Mouse (Mus musculus): ENCODE results near the gene Chp2.
"Not testable (repeated sequence)": the region's sequence is repeated elsewhere in the genome, so short reads cannot be mapped to it uniquely, and the experiment has no call there.

Gene Chp2

DNA sequence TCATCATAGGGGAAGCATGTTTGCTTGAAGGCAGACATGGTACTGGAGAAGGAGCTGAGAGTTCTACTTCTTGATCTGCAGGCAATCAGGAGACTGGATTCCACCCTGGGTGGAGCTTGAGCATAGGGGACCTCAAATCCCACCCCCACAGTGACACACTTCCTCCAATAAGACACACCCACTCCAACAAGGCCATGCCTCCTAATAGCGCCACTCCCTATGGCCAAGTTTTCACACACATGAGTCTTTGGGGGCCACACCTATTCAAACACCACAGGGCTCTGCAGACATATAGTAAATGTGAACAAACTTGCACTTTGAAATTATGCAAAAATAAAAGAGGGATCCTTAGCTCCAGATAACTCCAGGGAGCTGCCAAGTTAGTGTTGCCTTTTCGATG, 19.6 kb downstream of the Chp2 start:
- in situ Hi-C loops (cut with MboI; ENCODE audit: low pct_unique_long_range_greater_than_20kb in 1 of 2, low sequenced_read_pairs in 2 of 2, unreplicated experiment in 1 of 2), result no loop called here

DNA sequence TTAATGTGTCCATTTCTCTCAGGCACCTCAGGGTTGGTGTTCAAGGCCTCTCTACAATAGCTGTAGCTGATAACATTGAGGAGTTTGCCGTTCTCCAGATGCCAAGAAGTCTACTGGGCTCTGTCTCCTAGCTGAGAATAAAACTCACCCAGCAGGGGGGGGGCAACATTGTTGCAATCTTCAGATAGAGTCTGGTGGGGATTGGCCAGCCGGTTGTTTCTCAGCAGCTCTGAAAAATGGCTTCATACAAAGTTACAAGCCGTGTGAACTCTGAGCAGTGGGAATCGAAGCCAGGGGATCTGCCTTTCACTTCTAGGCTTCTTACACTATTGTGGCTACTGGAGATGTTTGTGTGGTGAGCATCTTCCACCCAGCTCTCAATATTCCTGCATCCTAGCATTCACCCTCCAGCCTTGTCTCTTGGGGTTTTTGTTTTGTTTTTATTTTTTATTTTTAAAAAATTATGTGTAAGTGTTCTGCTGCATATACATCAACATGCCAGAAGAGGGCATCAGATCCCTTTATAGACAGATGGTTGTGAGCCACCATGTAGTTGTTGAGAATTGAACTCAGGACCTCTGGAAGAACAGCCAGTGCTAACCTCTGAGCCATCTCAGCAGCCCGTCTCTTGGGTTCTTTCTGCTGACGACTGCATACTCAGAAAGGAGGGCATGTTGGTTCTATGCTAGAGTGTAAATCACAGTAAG, 21.3 kb downstream of the Chp2 start:
- in situ Hi-C loops (cut with MboI; ENCODE audit: low pct_unique_long_range_greater_than_20kb in 1 of 2, low sequenced_read_pairs in 2 of 2, unreplicated experiment in 1 of 2), result no loop called here

DNA sequence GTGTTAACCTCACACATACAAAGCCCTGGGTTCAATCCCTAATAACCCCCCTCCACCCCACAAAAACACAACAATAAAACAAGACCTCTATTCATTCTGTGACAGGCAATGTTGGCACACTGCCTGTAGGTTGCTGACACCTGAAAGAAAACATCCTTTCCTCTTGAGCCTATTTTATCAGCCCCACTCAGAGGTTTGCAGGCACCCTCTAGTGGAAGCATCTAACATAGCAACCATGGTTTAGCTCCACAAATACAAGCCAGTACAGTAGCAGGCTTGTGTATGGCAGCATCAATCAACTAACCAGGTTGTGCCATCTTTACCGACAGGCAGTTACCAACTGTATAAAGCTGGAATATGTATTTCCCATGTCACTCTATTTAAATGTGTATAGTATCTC, 23.0 kb downstream of the Chp2 start:
- in situ Hi-C loops (cut with MboI; ENCODE audit: low pct_unique_long_range_greater_than_20kb in 1 of 2, low sequenced_read_pairs in 2 of 2, unreplicated experiment in 1 of 2), result no loop called here

DNA sequence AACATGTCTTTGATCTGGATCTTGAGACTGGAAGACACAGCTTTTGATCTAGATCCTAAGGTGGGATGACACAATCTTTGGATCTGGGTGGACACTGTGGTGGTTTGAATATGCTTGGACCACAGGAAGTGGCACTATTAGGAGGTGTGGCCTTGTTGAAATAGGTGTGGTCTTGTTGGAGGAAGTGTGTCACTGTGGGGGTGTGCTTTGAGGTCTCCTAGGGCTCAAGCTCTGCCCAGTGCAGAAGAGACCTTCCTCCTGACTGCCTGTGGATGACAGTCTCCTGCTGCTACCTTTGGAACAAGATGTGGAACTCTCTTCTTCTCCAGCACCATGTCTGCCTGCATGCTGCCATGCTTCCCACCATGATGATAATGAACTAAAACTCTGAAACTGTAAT, 23.4 kb downstream of the Chp2 start:
- in situ Hi-C loops (cut with MboI; ENCODE audit: low pct_unique_long_range_greater_than_20kb in 1 of 2, low sequenced_read_pairs in 2 of 2, unreplicated experiment in 1 of 2), result not testable (repeated sequence)

DNA sequence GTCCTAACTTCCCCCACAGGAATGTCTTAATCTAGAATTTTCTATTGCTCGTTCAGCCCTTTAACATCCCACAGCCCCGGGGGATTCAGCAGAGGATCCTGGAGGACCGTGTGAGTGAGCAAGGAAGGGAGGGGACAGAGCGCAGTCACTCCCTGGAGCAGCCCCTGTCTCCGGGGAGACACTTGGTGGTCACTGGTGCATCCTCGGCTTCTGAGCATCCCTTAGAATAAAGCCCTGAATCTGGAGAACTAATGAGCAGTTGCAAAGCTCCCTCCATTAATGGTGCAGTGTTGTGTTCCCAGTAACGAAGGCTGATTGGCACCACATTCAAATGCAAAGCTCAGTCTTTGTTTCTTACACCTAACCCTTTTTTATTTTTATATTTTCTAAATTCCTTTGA, 24.9 kb downstream of the Chp2 start:
- in situ Hi-C loops (cut with MboI; ENCODE audit: low pct_unique_long_range_greater_than_20kb in 1 of 2, low sequenced_read_pairs in 2 of 2, unreplicated experiment in 1 of 2), result no loop called here

DNA sequence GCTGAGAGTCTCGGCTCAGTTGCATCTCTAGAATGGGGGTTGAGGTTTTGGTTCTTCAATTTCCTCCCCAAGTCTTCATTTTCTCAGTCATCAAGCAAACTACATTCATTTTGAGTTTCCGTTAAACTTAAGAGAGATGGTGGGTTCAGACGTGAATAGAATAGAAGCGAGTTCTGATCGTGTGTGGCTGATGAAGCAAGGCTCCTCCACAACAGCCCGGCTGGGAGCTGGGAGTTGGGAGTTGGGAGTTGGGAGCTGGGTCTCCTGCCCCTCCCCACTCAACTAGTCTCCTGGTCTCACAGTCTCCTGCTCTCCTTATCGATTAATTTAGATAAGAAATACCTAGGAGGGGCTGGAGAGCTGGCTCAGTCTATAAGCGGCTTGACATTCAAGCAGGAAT, 25.3 kb downstream of the Chp2 start:
- in situ Hi-C loops (cut with MboI; ENCODE audit: low pct_unique_long_range_greater_than_20kb in 1 of 2, low sequenced_read_pairs in 2 of 2, unreplicated experiment in 1 of 2), result no loop called here

DNA sequence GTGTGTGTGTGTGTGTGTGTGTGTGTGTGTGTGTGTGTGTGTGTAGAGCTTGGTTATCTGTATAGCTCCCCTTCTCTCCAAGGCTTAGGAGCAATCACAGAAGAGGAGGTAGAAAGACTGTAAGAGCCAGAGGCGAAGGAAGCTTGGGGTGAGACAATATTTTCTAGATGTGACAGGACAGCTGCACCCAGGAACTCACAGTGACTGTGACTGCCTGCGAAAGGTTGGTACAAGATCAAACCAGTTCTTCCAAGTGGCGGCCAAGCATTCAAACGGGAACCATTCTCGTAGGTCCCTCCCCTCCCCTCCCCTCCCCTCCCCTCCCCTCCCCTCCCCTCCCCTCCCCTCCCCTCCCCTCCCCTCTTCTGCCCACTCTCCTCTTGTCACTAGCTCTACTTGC, 26.7 kb downstream of the Chp2 start:
- in situ Hi-C loops (cut with MboI; ENCODE audit: low pct_unique_long_range_greater_than_20kb in 1 of 2, low sequenced_read_pairs in 2 of 2, unreplicated experiment in 1 of 2), result loop anchor here (5.0 kb wide), 1 partner anchor 216 kb away; no protein-coding TSS in a partner anchor

DNA sequence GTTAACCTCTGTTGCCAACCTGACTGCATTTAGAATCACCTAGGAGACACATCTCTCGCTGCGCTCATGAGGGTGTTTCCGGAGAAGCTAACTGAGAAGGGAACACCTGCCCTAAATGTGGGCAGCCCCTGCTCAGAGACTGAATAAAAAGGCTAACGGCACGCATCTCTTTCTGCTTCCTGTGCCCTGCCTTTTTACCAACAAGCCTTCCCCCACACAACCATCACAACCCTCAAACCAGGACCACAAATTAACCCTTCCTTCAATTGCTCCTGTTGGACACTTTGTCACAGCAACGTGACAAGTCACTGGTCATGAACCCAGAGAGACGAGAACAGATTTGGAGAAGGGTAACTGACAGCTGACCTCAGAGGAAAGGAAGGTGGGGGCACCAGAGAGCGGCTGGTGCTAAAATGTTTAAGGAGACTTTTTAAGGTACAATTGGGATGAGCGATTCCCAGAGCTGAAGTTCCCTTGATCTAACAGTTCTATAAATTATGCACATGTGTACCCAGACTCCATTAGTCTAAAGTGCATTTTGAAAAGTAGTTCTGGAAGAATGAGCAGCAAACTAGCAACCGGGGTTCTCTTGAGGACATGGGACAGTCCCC, 28.1 kb downstream of the Chp2 start:
- in situ Hi-C loops (cut with MboI; ENCODE audit: low pct_unique_long_range_greater_than_20kb in 1 of 2, low sequenced_read_pairs in 2 of 2, unreplicated experiment in 1 of 2), result loop anchor here (5.0 kb wide), 1 partner anchor 215 kb away; no protein-coding TSS in a partner anchor

DNA sequence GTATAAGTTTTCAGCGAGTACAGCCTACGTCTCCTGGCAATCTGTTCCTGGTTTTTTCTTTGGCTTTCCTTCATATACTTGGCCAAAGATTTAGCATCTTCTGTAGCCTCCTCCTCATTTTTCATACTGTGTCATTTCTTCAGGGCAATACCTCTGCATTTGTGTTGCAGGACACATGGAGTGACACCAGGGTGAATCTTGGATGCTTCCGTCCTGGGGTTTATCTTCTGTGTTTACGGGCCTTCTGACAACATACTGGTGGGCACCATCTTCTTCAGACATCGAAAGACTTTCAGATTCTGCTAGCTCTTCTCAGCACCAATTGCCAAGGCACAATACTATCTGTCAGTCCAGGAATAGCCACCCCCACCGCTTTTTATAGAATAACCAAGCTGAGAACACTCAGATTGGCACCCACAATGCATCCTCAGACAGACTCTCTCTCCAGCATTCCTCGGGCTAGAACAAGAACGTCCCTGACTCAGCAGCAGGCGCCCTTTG, 30.1 kb downstream of the Chp2 start:
- in situ Hi-C loops (cut with MboI; ENCODE audit: low pct_unique_long_range_greater_than_20kb in 1 of 2, low sequenced_read_pairs in 2 of 2, unreplicated experiment in 1 of 2), result loop anchor here (5.0 kb wide), 1 partner anchor 213 kb away; no protein-coding TSS in a partner anchor

DNA sequence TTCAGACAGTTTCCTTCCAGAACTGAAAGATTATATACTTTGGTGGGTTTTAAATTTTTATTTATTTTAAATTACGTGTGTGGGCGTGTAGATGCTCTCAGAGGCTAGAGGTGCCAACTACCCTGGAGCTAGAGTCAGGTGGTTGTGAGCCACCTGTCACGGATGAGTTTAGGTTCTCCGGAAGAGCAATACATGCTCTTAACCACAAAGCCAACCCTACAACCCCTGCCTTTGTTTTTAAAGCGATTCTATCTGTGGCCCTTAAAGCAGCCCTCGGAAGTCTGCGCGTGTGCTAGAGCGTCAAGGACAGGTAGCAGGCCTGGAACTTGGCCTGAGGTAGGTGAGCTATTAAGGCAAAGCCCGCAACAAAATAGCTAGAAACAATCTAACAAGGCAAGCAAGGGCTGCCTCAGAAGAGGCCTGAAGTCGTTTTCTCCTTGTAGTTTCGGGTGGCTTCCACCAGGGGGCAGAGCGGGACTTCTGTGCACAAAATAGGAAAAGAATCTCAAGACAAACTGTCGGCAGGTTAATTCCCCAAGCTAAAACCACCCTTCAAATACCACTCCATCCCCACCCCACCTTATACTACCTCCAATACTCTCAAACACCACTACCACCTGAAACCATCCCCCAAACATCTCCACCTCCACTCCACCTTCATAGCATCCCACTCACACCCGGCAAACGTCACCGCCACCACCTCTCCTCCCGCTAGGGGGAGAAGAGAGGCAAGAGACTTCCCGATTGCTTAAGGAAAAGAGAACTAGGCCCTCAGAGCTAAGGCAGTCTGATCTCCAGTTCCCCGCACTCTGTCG, 32.1 kb downstream of the Chp2 start:
- in situ Hi-C loops (cut with MboI; ENCODE audit: low pct_unique_long_range_greater_than_20kb in 1 of 2, low sequenced_read_pairs in 2 of 2, unreplicated experiment in 1 of 2), result loop anchor here in 1 of 2 experiments (25.0 kb wide), 1 partner anchor 686 kb away; no protein-coding TSS in a partner anchor

DNA sequence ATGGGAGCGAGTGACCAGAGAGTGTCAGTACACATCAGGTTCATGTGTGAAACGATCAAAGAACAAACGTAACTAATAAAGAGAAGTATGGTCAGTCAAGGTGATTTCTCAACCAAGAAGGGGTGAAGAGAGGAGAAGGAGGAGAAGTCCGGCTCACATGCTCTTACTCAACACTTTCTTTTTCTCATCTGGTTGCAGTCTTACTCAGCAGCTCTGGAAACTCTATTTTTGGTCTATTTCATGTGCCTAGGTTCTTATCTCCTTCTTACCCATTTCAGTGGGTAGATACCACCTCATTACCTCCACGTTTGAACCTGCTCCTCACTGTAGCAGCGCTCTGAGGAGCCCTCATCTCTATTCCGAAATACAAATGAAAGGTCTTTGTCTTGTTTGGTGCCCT, 37.4 kb downstream of the Chp2 start:
- in situ Hi-C loops (cut with MboI; ENCODE audit: low pct_unique_long_range_greater_than_20kb in 1 of 2, low sequenced_read_pairs in 2 of 2, unreplicated experiment in 1 of 2), result loop anchor here in 1 of 2 experiments (25.0 kb wide), 1 partner anchor 681 kb away; no protein-coding TSS in a partner anchor

DNA sequence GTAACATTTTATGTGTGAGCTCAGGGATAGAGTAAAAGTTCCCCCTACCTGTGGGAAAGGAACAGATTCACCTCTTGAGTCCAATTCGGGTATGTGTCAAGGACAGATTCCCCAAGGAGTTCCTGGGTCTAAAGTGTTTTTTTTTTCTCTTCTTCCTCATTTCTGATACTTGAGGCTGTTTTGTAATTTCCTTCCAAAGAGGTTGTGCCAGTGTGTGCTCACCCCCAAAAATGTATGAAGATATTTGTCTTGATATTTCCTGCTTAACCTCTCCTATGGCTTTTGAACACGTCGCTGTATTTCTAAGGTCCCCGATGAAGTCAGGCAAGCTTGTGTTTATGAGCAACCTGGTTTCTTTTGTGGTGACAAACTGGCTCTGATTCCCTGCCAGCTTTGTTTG, 39.2 kb downstream of the Chp2 start:
- in situ Hi-C loops (cut with MboI; ENCODE audit: low pct_unique_long_range_greater_than_20kb in 1 of 2, low sequenced_read_pairs in 2 of 2, unreplicated experiment in 1 of 2), result loop anchor here in 1 of 2 experiments (25.0 kb wide), 1 partner anchor 679 kb away; no protein-coding TSS in a partner anchor

DNA sequence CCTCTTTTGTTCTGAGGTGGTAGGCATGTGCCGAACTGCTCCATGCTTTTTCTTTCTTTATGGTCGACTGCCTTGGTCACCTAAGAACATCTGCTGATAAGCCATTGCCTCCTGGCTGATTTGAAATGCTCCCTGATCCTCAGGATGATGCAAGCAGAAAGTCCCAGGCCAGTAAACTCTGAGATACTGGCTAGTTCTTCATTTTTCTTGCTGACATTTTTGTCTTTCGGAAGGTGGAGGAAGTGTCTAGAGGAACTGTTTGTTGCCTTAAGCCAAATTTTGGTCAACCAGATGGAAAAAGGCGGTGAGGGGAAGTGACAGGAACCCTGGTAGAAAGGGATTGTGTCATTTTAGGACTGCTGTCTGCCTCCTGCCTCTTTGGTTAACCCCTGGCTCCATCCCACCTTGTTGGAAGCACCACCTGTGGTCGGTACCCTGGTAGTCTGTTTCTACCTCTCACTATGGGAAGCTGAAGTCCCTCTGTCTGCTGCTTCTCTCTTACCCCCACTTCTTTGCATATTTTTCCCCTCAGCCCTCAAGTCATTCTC, 40.8 kb downstream of the Chp2 start:
- in situ Hi-C loops (cut with MboI; ENCODE audit: low pct_unique_long_range_greater_than_20kb in 1 of 2, low sequenced_read_pairs in 2 of 2, unreplicated experiment in 1 of 2), result loop anchor here in 1 of 2 experiments (25.0 kb wide), 1 partner anchor 677 kb away; no protein-coding TSS in a partner anchor

DNA sequence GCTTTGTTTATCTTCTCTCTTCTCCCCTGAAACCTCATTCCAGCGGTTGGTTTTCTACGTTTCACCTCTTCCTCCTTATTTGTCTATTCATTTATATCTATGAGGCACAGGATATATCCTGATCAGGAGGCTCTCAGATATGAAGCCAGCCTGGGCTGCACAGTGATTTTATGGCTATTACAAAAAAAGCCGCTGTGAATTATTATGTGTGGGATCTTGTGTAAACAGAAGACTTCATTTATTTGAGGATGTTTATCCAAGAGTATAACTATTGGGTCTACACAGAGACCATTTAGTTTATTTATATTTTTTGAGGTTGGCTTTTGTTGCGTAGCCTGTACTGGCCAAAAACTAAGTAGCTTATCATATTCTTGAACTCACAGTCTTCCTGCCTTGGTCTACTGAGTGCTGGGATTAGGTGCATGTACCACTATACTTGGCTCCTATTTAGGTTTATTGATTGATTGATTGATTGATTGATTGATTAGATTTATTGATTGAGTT, 49.7 kb downstream of the Chp2 start:
- in situ Hi-C loops (cut with MboI; ENCODE audit: low pct_unique_long_range_greater_than_20kb in 1 of 2, low sequenced_read_pairs in 2 of 2, unreplicated experiment in 1 of 2), result loop anchor here in 1 of 2 experiments (25.0 kb wide), 1 partner anchor 668 kb away; no protein-coding TSS in a partner anchor

DNA sequence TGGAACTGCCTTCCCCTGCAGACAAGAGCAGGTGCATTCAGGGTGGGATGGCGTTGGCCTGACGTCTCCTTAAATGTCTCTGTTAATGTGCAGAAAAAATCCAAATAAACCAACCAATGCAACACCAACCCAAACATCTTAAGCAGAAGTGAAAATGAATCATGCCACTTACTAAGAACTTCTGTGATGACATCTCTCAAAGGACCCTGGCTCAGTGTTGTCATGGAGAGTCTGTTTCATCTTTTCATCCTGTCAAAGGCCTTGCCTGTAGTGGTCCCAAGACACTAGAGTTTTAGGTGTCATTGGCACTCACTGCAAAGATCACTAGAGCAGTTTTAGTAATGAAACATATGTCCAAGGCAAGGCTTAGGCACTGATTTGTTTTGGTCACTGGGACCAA, 53.0 kb downstream of the Chp2 start:
- in situ Hi-C loops (cut with MboI; ENCODE audit: low pct_unique_long_range_greater_than_20kb in 1 of 2, low sequenced_read_pairs in 2 of 2, unreplicated experiment in 1 of 2), result loop anchor here in 1 of 2 experiments (25.0 kb wide), 1 partner anchor 665 kb away; no protein-coding TSS in a partner anchor

Data from mouse embryonic stem cell (cell line).